In genomic region chr11:11804421-11804820, GRCm38 (mm10) we compare ENCODE assay signal across 21 mouse cellular contexts. TPM values are rescaled to one million over a fixed set of nuclear protein-coding genes. Genes with fewer than 3 reads are reported as not detected.
DNase-seq lines count a peak whose midpoint lies in the region; ATAC-seq and TF ChIP-seq lines count a peak whose summit lies in the region.
"Had no signal": no experiment of that assay in that cellular context is flagged by ENCODE, and none has a peak within 500 bp of the region (broad histone marks: within the 10 kb centered on the region; RNA-seq: fewer than 3 reads in every experiment).

No protein-coding gene starts in this region.

- no peak overlapping the region for H3K4me2 ChIP-seq in midbrain, embryonic 11.5 days
- no peak overlapping the region for H3K4me2 ChIP-seq in midbrain, postnatal 0 days (ENCODE audit: low read depth, low read length, poor library complexity, severe bottlenecking)
- H3K4me2 ChIP-seq in hindbrain, embryonic 14.5 days (replicated peaks) = no peak overlapping the region
- H3K4me2 ChIP-seq: embryonic facial prominence, embryonic 12.5 days; forebrain, embryonic 13.5 days; forebrain, embryonic 15.5 days had no signal

- no peak overlapping the region for H3K27ac ChIP-seq in heart, embryonic 10.5 days
- H3K27ac ChIP-seq in midbrain, embryonic 11.5 days (ENCODE audit: low read depth, low read length) = no peak overlapping the region
- no peak overlapping the region for H3K27ac ChIP-seq in midbrain, postnatal 0 days (ENCODE audit: low read depth, low read length)
- H3K27ac ChIP-seq in hindbrain, embryonic 14.5 days = no peak overlapping the region
- H3K27ac ChIP-seq: embryonic facial prominence, embryonic 10.5 days; embryonic facial prominence, embryonic 12.5 days; forebrain, embryonic 13.5 days; forebrain, embryonic 15.5 days had no signal

- no peak overlapping the region for H3K9ac ChIP-seq in midbrain, embryonic 11.5 days (ENCODE audit: low read length)
- no peak overlapping the region for H3K9ac ChIP-seq in midbrain, postnatal 0 days (replicated peaks; ENCODE audit: low read length, poor library complexity, severe bottlenecking)
- H3K9ac ChIP-seq in hindbrain, embryonic 14.5 days = no peak overlapping the region
- H3K9ac ChIP-seq: embryonic facial prominence, embryonic 12.5 days; forebrain, embryonic 13.5 days; forebrain, embryonic 15.5 days; forebrain, postnatal 0 days had no signal

- WGBS in heart, embryonic 10.5 days = 82% methylated on average over 5 of the region's 5 CpGs
- 86% methylated on average over 5 of the region's 5 CpGs for WGBS in midbrain, embryonic 11.5 days
- 85% methylated on average over 5 of the region's 5 CpGs for WGBS in midbrain, postnatal 0 days
- 89% methylated on average over 5 of the region's 5 CpGs for WGBS in hindbrain, embryonic 14.5 days

- TF ChIP-seq CTCF in midbrain, postnatal 0 days (IDR thresholded peaks at IDR 0.05) = no peak

- H3K9me3 ChIP-seq in heart, embryonic 10.5 days = no peaks in the 10 kb centered on the region
- H3K9me3 ChIP-seq in midbrain, embryonic 11.5 days (ENCODE audit: control insufficient read depth, low read length) = no peaks in the 10 kb centered on the region
- no peaks in the 10 kb centered on the region for H3K9me3 ChIP-seq in midbrain, postnatal 0 days (ENCODE audit: low read length)
- H3K9me3 ChIP-seq in hindbrain, embryonic 14.5 days (ENCODE audit: control insufficient read depth, low read length) = no peaks in the 10 kb centered on the region
- H3K9me3 ChIP-seq: embryonic facial prominence, embryonic 10.5 days; embryonic facial prominence, embryonic 12.5 days; forebrain, embryonic 13.5 days; forebrain, embryonic 15.5 days; G1E had no signal

- peaks cover 11% of the 10 kb centered on the region; the same call in 1 of the 2 replicates for H3K4me1 ChIP-seq in heart, embryonic 10.5 days
- H3K4me1 ChIP-seq in midbrain, embryonic 11.5 days (ENCODE audit: control insufficient read depth, insufficient read depth, low read length) = peaks cover 5% of the 10 kb centered on the region; the same call in 1 of the 2 replicates
- no peaks in the 10 kb centered on the region for H3K4me1 ChIP-seq in midbrain, postnatal 0 days (ENCODE audit: insufficient read depth, low read length)
- 0 out of 2 replicates have a peak, but pooled peaks cover 3% of the 10 kb centered on the region for H3K4me1 ChIP-seq in hindbrain, embryonic 14.5 days (replicated peaks; ENCODE audit: control insufficient read depth, insufficient read depth, low read length)

- DNase-seq in heart, embryonic 10.5 days (ENCODE audit: low spot score) = peak; percentile 64
- no peak for DNase-seq in heart, postnatal 25 days (ENCODE audit: low spot score)
- DNase-seq in midbrain, embryonic 11.5 days (ENCODE audit: low spot score, missing footprints) = peak; percentile 19
- no peak for DNase-seq in midbrain, postnatal 0 days (ENCODE audit: low spot score)
- DNase-seq in hindbrain, embryonic 14.5 days (ENCODE audit: low spot score) = no peak
- DNase-seq: adrenal gland, adult 8-10 months; adrenal gland, postnatal 14 days; adrenal gland, postnatal 36 days; cerebellum, adult 11-12 months; cerebellum, adult 2 months; cerebellum, adult 9-10 months; cerebellum, postnatal 10 days; cerebellum, postnatal 25 days; forebrain, postnatal 0 days had no signal

- intact Hi-C loops in heart, postnatal 25 days (cut with DNase I) = no loop called here

- ATAC-seq in midbrain, embryonic 11.5 days (ENCODE audit: low FRiP score) = no peak
- no peak for ATAC-seq in midbrain, postnatal 0 days (ENCODE audit: low FRiP score)
- no peak for ATAC-seq in hindbrain, embryonic 14.5 days (ENCODE audit: low FRiP score)
- ATAC-seq: activated CD4-positive, CD25-positive, alpha-beta regulatory T cell, adult 4 months; forebrain, embryonic 13.5 days; forebrain, embryonic 15.5 days; forebrain, postnatal 0 days; Patski had no signal

- peaks cover 66% of the 10 kb centered on the region for H3K36me3 ChIP-seq in heart, embryonic 10.5 days
- peaks cover 22% of the 10 kb centered on the region for H3K36me3 ChIP-seq in midbrain, embryonic 11.5 days (ENCODE audit: control insufficient read depth, insufficient read depth, low read length)
- H3K36me3 ChIP-seq in midbrain, postnatal 0 days (ENCODE audit: insufficient read depth, low read length) = no peaks in the 10 kb centered on the region
- peaks cover 21% of the 10 kb centered on the region for H3K36me3 ChIP-seq in hindbrain, embryonic 14.5 days (replicated peaks; ENCODE audit: control insufficient read depth, insufficient read depth)

- no peak overlapping the region for H3K4me3 ChIP-seq in heart, embryonic 10.5 days
- H3K4me3 ChIP-seq in midbrain, embryonic 11.5 days (ENCODE audit: low read depth, low read length) = no peak overlapping the region
- H3K4me3 ChIP-seq in midbrain, postnatal 0 days (ENCODE audit: low read depth, low read length) = no peak overlapping the region
- no peak overlapping the region for H3K4me3 ChIP-seq in hindbrain, embryonic 14.5 days (replicated peaks; ENCODE audit: low read length)
- H3K4me3 ChIP-seq: embryonic facial prominence, embryonic 10.5 days; embryonic facial prominence, embryonic 12.5 days; forebrain, embryonic 13.5 days; forebrain, embryonic 15.5 days had no signal

- no peaks in the 10 kb centered on the region for H3K27me3 ChIP-seq in heart, embryonic 10.5 days (ENCODE audit: insufficient read depth, poor library complexity, severe bottlenecking)
- no peaks in the 10 kb centered on the region for H3K27me3 ChIP-seq in midbrain, embryonic 11.5 days (ENCODE audit: control insufficient read depth, insufficient read depth, low read length)
- no peaks in the 10 kb centered on the region for H3K27me3 ChIP-seq in midbrain, postnatal 0 days (ENCODE audit: insufficient read depth, low read length)
- no peaks in the 10 kb centered on the region for H3K27me3 ChIP-seq in hindbrain, embryonic 14.5 days (ENCODE audit: control insufficient read depth, insufficient read depth, low read length)
- H3K27me3 ChIP-seq: embryonic facial prominence, embryonic 12.5 days; forebrain, embryonic 13.5 days; forebrain, embryonic 15.5 days; Patski had no signal

RNA-seq across cellular contexts. Expression of gene Fignl1, which starts 4.3 kb away (rescaled TPM):
- polyA plus RNA-seq in heart, embryonic 10.5 days (2016; fragmentation: Nextera tagmentation; extraction: Ambion mirVana) = 94.9 and 96.4 TPM in 2 replicates
- under 1 TPM; 0.59 to 0.60 TPM for total RNA-seq in heart, postnatal 25 days (2021)
- 99.1 and 109 TPM in 2 replicates for polyA plus RNA-seq in midbrain, embryonic 11.5 days (2014; fragmentation: Nextera tagmentation; extraction: Ambion mirVana)
- 4.4 and 5.2 TPM in 2 replicates for total RNA-seq in midbrain, postnatal 0 days (2014; rRNA removed)
- 2.2 and 3.7 TPM in 2 replicates for polyA plus RNA-seq in midbrain, postnatal 0 days (2015; fragmentation: Nextera tagmentation; extraction: Ambion mirVana)
- polyA plus RNA-seq in hindbrain, embryonic 14.5 days (2014; fragmentation: Nextera tagmentation; extraction: Ambion mirVana) = 13.3 and 14.8 TPM in 2 replicates

Comparison
In these comparisons a context has a peak if more than half of its experiments do, and no peak if none do; other contexts are left out.
1. DNase-seq: peak in heart, embryonic 10.5 days (single experiment) and midbrain, embryonic 11.5 days (single experiment); none in heart, postnatal 25 days (single experiment), midbrain, postnatal 0 days (single experiment) and hindbrain, embryonic 14.5 days (single experiment).